Mouse (Mus musculus) limb, embryonic 12.5 days (tissue): Measurements from ENCODE around the gene Gpbp1l1. TPM values are rescaled to one million over a fixed set of nuclear protein-coding genes. Genes with fewer than 3 reads are reported as not detected.

Experiments
- ATAC-seq: fragments of 200-750 bp; cut with Nextera tagmentation; 2 replicates; pipeline ENCODE4 v1.8.0; 2017; ENCODE audit warnings: low read depth, moderate TSS enrichment; ENCODE audit not compliant: insufficient number of reproducible peaks, insufficient read depth, low FRiP score, low TSS enrichment
- H3K27ac ChIP-seq: fragments of 300-500 bp; sonication (generic); 2 replicates; pipeline ENCODE4 v1.5.1; 2016; ENCODE audit warnings: mild to moderate bottlenecking, moderate library complexity
- H3K27me3 ChIP-seq: fragments of 300-500 bp; sonication (generic); 2 replicates; pipeline ENCODE4 v1.6.1; 2016; ENCODE audit warnings: mild to moderate bottlenecking, moderate library complexity
- H3K36me3 ChIP-seq: fragments of 300-500 bp; sonication (generic); 2 replicates; pipeline ENCODE4 v1.6.1; 2016; ENCODE audit warnings: mild to moderate bottlenecking, moderate library complexity
- H3K4me1 ChIP-seq: fragments of 300-500 bp; sonication (generic); replicated peaks from 2 replicates; pipeline ENCODE4 v1.6.1; 2016
- H3K4me2 ChIP-seq: fragments of 300-500 bp; sonication (generic); 2 replicates; pipeline ENCODE4 v1.6.1; 2016; ENCODE audit warnings: mild to moderate bottlenecking, moderate library complexity
- H3K4me3 ChIP-seq: fragments of 300-500 bp; sonication (generic); replicated peaks from 2 replicates; pipeline ENCODE4 v1.5.1; 2016; ENCODE audit warnings: mild to moderate bottlenecking
- H3K9ac ChIP-seq: fragments of 300-500 bp; sonication (generic); replicated peaks from 2 replicates; pipeline ENCODE4 v1.6.1; 2016; ENCODE audit warnings: mild to moderate bottlenecking, moderate library complexity
- H3K9me3 ChIP-seq: fragments of 300-500 bp; sonication (generic); 2 replicates; pipeline ENCODE4 v1.6.1; 2016; ENCODE audit warnings: mild to moderate bottlenecking, moderate library complexity
- WGBS: fragments of 180-500 bp; shearing (Covaris S2); methylation state at CpG from one replicate; pipeline ENCODE4 v1.1.7; 2016; 5-methylcytosine and 5-hydroxymethylcytosine counted together
- polyA plus RNA-seq: library from polyadenylated mRNA; unstranded; fragments of >200 nt; fragmentation: Nextera tagmentation; extraction: Ambion mirVana; gene quantifications from 2 replicates; pipeline ENCODE4 v1.2.1, GENCODE M21; 2016

Gpbp1l1 gene
- polyA plus RNA-seq, 1 experiment from 2014 or later: 35.7 TPM

DNA sequence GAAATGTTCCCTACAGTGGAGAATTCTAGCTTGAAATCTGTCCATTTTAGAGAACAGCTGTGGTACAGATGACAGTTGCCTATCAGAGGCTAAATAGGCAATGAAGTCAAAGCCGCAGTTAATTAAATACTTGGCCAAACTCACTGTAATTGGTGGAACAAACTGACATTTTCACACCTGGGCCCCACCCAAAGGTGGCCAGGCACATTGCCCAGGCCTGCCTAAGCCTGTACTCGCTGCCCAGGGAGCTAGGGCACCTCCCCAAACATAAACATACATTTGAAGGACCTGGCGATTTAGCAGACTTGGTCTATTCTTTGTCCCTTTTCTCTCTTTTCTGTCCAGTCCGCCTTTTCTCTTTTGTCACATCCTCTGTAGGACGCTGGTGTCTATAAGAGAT, 38.9 kb downstream of the Gpbp1l1 start, which contains the start of gene Ccdc17:
Gene Ccdc17, plus strand, starts transcription at position 276 of the 400 bp plus-strand sequence.
- Histone ChIP-seq H3K36me3 (peaks cover 49% of the 10 kb centered on the region), H3K27me3 (no peaks in the 10 kb centered on the region), H3K9me3 (no peaks in the 10 kb centered on the region), H3K4me2 (peak within 1 kb of the TSS; percentile 81), H3K4me1 (peaks cover 22% of the 10 kb centered on the region), H3K27ac (peak within 1 kb of the TSS; percentile 83), H3K9ac (peak within 1 kb of the TSS; percentile 61), H3K4me3 (peak within 1 kb of the TSS; percentile 60)
- WGBS: 29% methylated on average over 5 of the region's 5 CpGs
- ATAC-seq: no peak

DNA sequence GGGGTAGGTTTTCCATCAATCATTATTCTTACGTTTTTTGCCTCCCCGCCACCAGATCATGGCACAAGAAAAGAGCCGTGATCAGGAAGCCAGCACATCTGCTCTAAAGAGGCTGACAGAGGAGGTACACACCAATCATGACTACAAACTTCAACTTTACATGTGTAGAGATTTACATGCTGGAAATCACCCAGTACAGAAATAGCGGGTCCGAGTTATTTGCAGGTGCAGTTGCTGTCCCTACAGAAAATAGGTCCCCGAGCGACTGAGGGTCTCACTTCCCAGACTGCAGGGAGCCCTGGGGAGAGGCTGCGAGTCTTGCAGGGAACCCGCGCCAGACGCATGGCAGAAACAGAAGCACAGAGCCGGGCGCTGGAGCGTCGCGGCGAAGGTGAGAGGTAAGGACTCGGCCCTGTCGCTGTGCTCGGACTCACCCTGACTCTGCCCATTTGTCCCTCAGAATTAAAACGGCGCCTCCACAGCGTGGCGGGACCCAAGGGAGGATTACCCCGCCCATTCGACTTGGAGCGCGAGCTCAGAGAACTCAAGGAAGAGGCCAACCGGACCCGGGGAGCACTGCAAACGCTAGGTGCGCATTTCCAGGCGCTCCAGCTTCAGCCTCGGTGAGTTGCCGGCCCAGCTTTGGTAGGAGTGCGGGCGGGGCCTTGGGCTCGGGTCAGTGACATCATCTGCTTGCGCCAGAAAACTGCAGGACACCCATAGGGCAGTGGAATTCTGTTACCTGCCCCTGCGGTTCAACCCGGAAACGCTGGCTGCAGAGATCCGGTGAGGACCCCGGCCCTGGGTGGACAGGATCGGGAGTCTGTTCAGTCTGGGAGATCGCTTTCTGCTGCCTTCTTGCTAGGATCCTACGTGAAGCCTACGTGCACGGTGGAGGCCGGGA, 39.8 kb downstream of the Gpbp1l1 start:
- Histone ChIP-seq H3K4me3 (peak overlapping the region; percentile 60), H3K9me3 (no peaks in the 10 kb centered on the region), H3K27ac (peak overlapping the region; percentile 83), H3K36me3 (peaks cover 49% of the 10 kb centered on the region), H3K4me1 (peaks cover 22% of the 10 kb centered on the region), H3K4me2 (peak overlapping the region; percentile 81), H3K27me3 (no peaks in the 10 kb centered on the region), H3K9ac (peak overlapping the region; percentile 61)
- WGBS: 1% methylated on average over 50 of the region's 50 CpGs
- ATAC-seq: peak; percentile 88

DNA sequence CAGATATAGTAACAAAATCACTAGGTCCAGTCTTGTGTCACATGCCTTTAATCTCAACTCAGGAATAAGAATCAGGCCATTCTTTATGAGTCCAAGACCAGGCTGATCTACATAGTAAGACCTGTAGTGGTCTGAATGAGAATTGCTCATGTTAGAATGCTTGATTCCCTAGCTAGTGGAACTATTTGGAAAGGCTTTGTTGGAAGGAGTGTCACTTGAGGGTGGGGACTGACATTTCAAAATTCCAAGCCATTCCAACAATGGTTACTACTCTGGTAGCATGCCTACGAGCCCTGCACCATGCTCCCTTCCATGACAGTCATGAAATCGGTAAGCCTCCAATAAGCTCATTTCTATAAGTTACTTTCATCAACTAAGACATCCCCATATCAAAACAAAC, 55.2 kb downstream of the Gpbp1l1 start:
- no peak overlapping the region for H3K4me2 ChIP-seq
- WGBS: 94% methylated on average over 2 of the region's 2 CpGs
- no peak for ATAC-seq
- no peaks in the 10 kb centered on the region for H3K27me3 ChIP-seq
- H3K4me1 ChIP-seq: no peaks in the 10 kb centered on the region
- H3K36me3 ChIP-seq: peaks cover 85% of the 10 kb centered on the region
- no peak overlapping the region for H3K27ac ChIP-seq
- H3K9me3 ChIP-seq: no peaks in the 10 kb centered on the region
- H3K9ac ChIP-seq: no peak overlapping the region
- H3K4me3 ChIP-seq: no peak overlapping the region

DNA sequence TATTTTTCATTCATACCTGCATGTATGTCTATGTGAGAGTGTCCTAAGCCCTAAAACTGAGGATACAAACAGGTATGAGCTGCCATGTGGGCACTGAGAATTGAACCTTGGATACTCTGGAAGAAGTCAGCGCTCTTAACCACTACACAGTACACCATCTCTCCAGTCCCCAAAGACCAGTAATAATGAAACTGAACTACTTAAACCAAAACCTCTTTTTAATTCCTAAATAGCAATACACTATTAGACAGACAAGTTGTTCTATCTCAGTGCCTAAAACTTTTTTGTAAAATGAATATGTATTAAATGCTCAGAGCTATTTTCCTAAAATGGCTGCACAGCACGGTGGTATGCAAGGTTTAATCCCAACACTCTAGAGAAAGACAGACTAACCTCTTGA, 57.8 kb downstream of the Gpbp1l1 start:
- no peak for ATAC-seq
- WGBS: 96% methylated on average over 2 of the region's 2 CpGs

DNA sequence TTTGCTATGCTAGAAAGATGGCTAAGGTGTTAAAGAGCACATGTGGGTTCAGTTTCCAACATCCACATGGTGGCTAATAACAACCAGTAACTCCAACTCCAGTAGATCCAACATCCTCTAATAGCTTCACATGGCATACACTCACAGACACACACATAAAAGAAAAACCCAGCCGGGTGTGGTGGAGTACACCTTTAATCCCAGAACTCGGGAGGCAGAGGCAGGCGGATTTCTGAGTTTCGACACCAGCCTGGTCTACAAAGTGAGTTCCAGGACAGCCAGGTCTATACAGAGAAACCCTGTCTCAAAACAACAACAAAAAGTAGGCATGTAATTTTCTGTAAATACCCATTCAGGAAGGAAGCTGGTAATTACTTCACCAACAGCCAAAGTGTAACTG, 67.4 kb downstream of the Gpbp1l1 start:
- Histone ChIP-seq H3K4me1 (peaks cover 11% of the 10 kb centered on the region), H3K36me3 (peaks cover 48% of the 10 kb centered on the region), H3K4me2 (peak overlapping the region; percentile 62), H3K9me3 (no peaks in the 10 kb centered on the region), H3K4me3 (peak overlapping the region; percentile 82; the same call in 1 of the 2 replicates), H3K27me3 (no peaks in the 10 kb centered on the region), H3K9ac (no peak overlapping the region), H3K27ac (no peak overlapping the region)
- no peak for ATAC-seq
- whole genome bisulfite sequencing: 90% methylated on average over 4 of the region's 4 CpGs

More for the DNA sequence above, 57.8 kb downstream of the Gpbp1l1 start:
- no peaks in the 10 kb centered on the region for H3K4me1 ChIP-seq
- H3K36me3 ChIP-seq: peaks cover 88% of the 10 kb centered on the region
- no peak overlapping the region for H3K4me2 ChIP-seq
- no peak overlapping the region for H3K27ac ChIP-seq
- H3K9me3 ChIP-seq: no peaks in the 10 kb centered on the region
- H3K9ac ChIP-seq: no peak overlapping the region
- no peak overlapping the region for H3K4me3 ChIP-seq
- no peaks in the 10 kb centered on the region for H3K27me3 ChIP-seq

DNA sequence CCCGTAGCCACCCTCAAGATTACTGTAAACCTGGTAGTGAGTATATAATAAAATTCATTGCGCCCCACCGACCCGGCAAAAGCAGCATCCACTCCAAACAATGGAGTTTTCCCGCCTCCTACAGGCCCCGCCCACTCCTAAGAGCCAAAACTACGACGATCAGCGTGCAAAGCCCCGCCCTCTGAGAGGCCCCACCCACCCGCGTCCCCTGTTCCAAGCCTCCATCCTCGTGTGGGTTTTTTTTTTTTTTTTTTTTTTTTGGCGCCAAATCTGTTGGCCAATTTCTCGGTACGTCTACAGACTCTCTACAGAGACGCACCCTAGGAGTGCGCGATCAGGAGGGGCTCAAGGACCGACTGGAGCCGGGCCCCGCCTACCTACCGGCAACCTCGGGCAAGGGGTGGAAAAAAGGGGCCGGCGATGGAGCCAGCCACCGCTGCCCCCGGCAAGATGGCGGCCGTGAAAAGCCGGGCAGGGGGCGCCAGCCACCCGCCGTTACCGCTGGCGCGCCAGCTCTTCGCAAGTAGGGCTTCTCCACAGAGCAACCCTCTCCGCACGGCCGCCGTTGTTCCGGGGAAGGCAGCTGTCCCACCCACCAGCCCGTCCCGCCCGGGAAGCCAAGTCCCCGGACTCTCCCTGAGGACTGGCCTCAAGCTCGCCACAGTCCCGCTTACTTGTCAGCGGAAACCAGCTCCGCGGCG, 69.3 kb downstream of the Gpbp1l1 start:
- peak overlapping the region; percentile 62 for H3K4me2 ChIP-seq
- H3K9me3 ChIP-seq: no peaks in the 10 kb centered on the region
- no peaks in the 10 kb centered on the region for H3K27me3 ChIP-seq
- H3K27ac ChIP-seq: peak overlapping the region; percentile 95
- peak overlapping the region; percentile 82 for H3K4me3 ChIP-seq
- H3K36me3 ChIP-seq: peaks cover 28% of the 10 kb centered on the region
- peak overlapping the region; percentile 84 for H3K9ac ChIP-seq
- WGBS: under 1% methylated on average over 53 of the region's 53 CpGs
- peaks cover 11% of the 10 kb centered on the region for H3K4me1 ChIP-seq
- peak; percentile 74 for ATAC-seq

DNA sequence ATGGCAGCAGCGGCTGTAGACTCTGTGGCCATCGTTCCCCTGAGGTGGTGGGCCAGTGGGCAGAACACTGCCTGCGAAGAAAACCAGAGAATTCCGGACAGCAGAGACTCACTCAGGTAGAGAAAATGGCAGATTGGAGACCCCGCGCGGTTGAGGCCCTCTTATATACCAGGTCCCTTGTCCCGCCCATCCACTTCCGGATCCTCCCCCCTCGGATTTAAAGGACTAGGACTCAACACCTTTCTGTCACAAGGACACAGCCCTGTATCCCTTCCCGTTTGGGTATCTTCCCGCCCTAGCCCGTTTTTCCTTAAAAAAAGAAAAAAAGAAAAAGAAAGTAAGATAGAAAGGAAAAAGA, 69.9 kb downstream of the Gpbp1l1 start:
- H3K4me3 ChIP-seq: peak overlapping the region; percentile 82
- H3K9me3 ChIP-seq: no peaks in the 10 kb centered on the region
- peak overlapping the region; percentile 95 for H3K27ac ChIP-seq
- no peaks in the 10 kb centered on the region for H3K27me3 ChIP-seq
- peak; percentile 84 for ATAC-seq
- peaks cover 28% of the 10 kb centered on the region for H3K36me3 ChIP-seq
- H3K9ac ChIP-seq: peak overlapping the region; percentile 84
- H3K4me1 ChIP-seq: peaks cover 11% of the 10 kb centered on the region
- 0% methylated on average over 13 of the region's 13 CpGs for WGBS
- H3K4me2 ChIP-seq: peak overlapping the region; percentile 62

DNA sequence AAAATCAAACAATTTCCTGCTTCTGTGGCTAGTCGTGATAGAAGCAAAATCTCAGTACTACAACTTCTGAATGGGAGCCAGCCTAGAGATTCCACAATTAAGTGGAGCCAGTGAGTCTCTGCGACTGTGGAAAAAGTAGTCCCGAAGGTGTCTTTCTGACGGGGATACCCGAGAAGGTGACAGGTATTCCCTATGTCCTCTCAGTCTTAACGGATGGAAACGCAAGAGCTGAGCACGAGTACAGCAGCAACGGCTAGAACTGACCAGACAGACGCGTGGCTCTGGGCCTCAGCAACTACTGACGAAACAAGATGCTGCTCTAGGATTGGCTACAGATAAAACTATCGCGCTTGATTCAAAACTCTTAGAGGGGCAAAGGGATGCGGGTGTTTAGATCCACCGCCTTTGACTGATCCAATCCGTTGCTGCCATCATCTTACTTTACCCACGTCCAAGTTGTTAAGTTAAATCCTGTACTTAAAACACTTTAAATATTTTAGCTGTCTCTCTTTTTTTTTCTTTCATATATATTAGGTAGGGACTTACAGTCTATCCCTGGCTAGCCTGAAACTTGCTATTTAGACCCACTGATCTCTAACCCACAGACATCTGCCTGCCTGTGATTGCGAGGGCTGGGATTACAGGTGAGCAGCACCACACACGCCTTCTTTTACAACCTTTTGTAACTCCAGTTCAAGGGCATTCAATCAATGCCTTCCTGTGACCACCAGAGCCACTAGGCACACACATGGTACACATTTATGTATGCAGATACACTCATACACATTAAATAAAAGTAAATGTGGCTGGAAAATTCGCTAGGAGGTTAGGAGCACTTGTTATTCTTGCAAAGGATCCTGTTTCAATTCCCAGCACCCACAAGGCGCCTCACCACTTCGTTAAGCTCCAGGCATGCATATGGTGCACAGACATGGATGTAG, 70.5 kb downstream of the Gpbp1l1 start, which contains the start of gene Nasp:
Gene Nasp, minus strand, starts transcription at position 220 of the 941 bp plus-strand sequence.
- H3K27ac ChIP-seq: peak within 1 kb of the TSS; percentile 95
- H3K9me3 ChIP-seq: no peaks in the 10 kb centered on the region
- ATAC-seq: peak; percentile 75; the same call in 1 of the 2 replicates
- peak within 1 kb of the TSS; percentile 84 for H3K9ac ChIP-seq
- no peaks in the 10 kb centered on the region for H3K27me3 ChIP-seq
- H3K4me1 ChIP-seq: peaks cover 11% of the 10 kb centered on the region
- peaks cover 27% of the 10 kb centered on the region for H3K36me3 ChIP-seq
- 6% methylated on average over 23 of the region's 23 CpGs for WGBS
- peak within 1 kb of the TSS; percentile 62 for H3K4me2 ChIP-seq
- peak within 1 kb of the TSS; percentile 82 for H3K4me3 ChIP-seq

DNA sequence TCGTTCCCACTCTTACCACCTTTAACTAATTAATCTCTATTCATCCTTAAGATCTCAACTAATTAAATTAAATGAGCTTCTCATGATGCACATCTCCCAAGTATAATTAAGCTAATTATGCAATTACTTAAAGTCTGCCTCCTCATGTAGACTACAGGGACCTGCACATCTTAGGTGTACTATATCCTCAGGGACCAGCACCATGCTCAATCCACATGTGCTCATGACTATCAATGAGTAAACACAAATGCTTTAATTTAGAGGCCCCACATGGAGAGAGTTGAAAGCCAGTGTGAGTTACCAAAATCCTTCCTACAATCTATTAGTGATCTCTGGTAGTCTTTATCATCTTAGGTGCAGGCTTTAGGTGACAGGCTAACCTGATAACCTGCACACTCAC, 77.7 kb downstream of the Gpbp1l1 start:
- Histone ChIP-seq H3K27me3 (no peaks in the 10 kb centered on the region), H3K9ac (no peak overlapping the region), H3K4me3 (no peak overlapping the region), H3K36me3 (peaks cover 79% of the 10 kb centered on the region), H3K4me1 (no peaks in the 10 kb centered on the region), H3K27ac (no peak overlapping the region), H3K4me2 (no peak overlapping the region), H3K9me3 (no peaks in the 10 kb centered on the region)
- no peak for ATAC-seq
- WGBS: 90% methylated on average over 1 of the region's 1 CpGs

DNA sequence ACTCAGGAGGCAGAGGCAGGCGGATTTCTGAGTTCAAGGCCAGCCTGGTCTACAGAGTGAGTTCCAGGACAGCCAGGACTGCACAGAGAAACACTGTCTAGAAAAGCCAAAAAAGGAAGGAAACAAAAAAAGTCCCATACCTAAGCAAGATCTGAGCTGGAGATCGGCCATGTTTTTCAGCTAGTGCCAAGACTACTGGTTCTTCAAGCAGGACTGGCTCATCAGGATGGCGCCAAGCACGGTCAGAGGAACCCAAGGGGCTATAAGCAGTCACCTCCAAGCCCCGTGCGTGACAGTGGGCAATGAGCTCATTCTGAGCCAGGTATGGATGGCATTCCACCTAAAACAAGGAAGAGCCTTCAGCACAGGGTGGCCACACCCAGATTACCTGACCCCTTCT, 81.4 kb downstream of the Gpbp1l1 start:
- no peaks in the 10 kb centered on the region for H3K27me3 ChIP-seq
- H3K36me3 ChIP-seq: peaks cover 95% of the 10 kb centered on the region
- no peaks in the 10 kb centered on the region for H3K9me3 ChIP-seq
- no peak overlapping the region for H3K4me3 ChIP-seq
- no peak for ATAC-seq
- H3K4me2 ChIP-seq: no peak overlapping the region
- H3K27ac ChIP-seq: no peak overlapping the region
- 95% methylated on average over 6 of the region's 6 CpGs for WGBS
- H3K4me1 ChIP-seq: no peaks in the 10 kb centered on the region
- no peak overlapping the region for H3K9ac ChIP-seq
